Mouse (Mus musculus) urinary bladder, adult 18-20 months (tissue): ENCODE results near the gene Olfr868.

Experiments used
- DNase-seq, 2 experiments: peaks; one replicate each; pipeline ENCODE4 v3.0.0; 2022; ENCODE audit warnings: low spot score in 2 of 2, mixed read lengths in 2 of 2

The Olfr868 gene

GRCm38 (mm10) chr9:20098326-20098725 is at the start of gene Olfr868:
TSS of gene Olfr868 (plus strand) at chr9:20098626.
- DNase-seq, result no peak

DNA sequence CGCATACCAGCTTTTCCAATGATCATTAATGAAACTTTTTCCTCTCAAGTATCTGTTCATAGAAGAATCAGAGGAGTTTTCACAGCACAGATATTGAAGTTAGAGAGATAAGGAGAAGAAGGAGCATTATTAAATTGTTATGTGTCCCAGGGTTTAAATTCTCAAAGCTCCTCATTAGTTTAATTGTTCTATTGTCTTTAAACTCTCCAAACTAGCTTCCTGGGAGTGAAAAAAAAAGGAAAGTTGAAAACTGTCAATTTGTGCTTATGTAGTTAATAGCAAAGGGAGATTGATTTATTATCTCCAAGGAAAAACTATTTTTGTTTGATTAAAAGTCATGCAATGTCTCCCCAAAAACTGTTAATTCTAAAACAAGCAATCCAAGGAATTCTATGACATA is 41.0 kb upstream of the Olfr868 start, which contains the start of gene Olfr867:
TSS of gene Olfr867 (minus strand) at position 101 of the 400 bp plus-strand sequence.
- DNase-seq, result no peak

- DNase-seq, result no peak
Measured at GRCm38 (mm10) chr9:20070236-20070635, 28.2 kb upstream of the Olfr868 start.

GRCm38 (mm10) chr9:20071291-20071690 is 27.1 kb upstream of the Olfr868 start:
- DNase-seq, result no peak

DNA sequence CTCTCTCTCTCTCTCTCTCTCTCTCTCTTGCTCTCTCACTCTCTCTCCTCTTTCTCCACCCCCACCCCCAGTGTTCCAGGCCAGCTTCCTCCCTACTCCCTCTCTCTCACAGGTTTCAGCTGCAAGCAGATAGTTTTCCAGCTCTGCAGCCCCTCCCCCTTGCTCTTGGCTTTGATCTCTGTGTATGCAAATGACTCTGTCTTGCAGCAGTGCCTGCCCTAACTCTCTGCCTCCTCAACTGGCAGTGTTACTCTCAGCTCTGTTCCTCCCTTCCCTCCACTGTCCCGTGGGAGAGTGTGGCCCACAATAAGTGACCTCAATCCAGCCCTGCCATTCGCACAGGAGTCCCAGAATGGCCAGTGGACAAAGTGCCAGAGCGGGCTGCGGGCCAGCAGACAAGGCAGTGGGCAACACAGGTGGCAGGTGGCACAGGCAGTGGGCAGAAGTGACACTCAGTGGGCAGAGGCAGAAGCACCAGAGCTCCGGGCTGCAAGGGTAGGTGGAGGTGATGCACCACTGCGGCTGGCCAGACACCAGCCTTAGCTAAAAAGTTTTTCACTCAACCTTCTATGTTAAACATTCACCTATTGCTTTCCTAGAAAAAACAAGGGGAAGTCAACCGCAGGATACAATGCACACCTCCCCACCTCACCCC is 24.8 kb upstream of the Olfr868 start:
- no peak for DNase-seq

- DNase-seq, result no peak
Measured at GRCm38 (mm10) chr9:20128709-20129108, 30.3 kb downstream of the Olfr868 start, which contains the start of gene Olfr869. TSS of gene Olfr869 (plus strand) at chr9:20129009.

- DNase-seq, result no peak
Measured at GRCm38 (mm10) chr9:20149706-20150105, 51.3 kb downstream of the Olfr868 start.
